Mouse (Mus musculus): ENCODE results near the gene Zfp42. TPM values are rescaled to one million over a fixed set of nuclear protein-coding genes. Genes with fewer than 3 reads are reported as not detected.

Gene Zfp42
- total and polyA plus RNA-seq, 3 experiments = not detected

- H3K27ac ChIP-seq = no peak overlapping the region
- H3K79me2 ChIP-seq (replicated peaks; ENCODE audit: control insufficient read depth, insufficient read depth, low read length) = no peaks in the 10 kb centered on the region
- TF ChIP-seq POLR2A (IDR thresholded peaks at IDR 0.05; ENCODE audit: insufficient read depth, low read depth, low read length) = no peak
- no peak for TF ChIP-seq EP300 (IDR thresholded peaks at IDR 0.05; ENCODE audit: insufficient read depth, low read depth, low read length)
- no peak for TF ChIP-seq CTCF (IDR thresholded peaks at IDR 0.05)
- H3K36me3 ChIP-seq (ENCODE audit: control insufficient read depth, insufficient read depth, low read length) = no peaks in the 10 kb centered on the region
- no peak overlapping the region for H3K9ac ChIP-seq (ENCODE audit: low read depth, low read length)
- H3K4me1 ChIP-seq (ENCODE audit: control insufficient read depth, insufficient read depth, low read length) = no peaks in the 10 kb centered on the region
- H3K4me3 ChIP-seq = no peak overlapping the region
- H3K27me3 ChIP-seq (ENCODE audit: control insufficient read depth, insufficient read depth, low read length) = no peaks in the 10 kb centered on the region
- WGBS = 89% methylated on average over 21 of the region's 21 CpGs
- no peak for DNase-seq
- intact Hi-C loops (cut with DNase I) = no loop called here
Observed at GRCm38 (mm10) chr8:43329913-43330705, 23.3 kb upstream of the Zfp42 start.

GRCm38 (mm10) chr8:43328666-43329065 lies 21.9 kb upstream of the Zfp42 start:
- WGBS = 78% methylated on average over 10 of the region's 10 CpGs
- H3K79me2 ChIP-seq (replicated peaks; ENCODE audit: control insufficient read depth, insufficient read depth, low read length) = no peaks in the 10 kb centered on the region
- intact Hi-C loops (cut with DNase I) = no loop called here
- DNase-seq = no peak
- H3K27ac ChIP-seq = no peak overlapping the region
- H3K4me3 ChIP-seq = no peak overlapping the region
- H3K36me3 ChIP-seq (ENCODE audit: control insufficient read depth, insufficient read depth, low read length) = no peaks in the 10 kb centered on the region
- no peaks in the 10 kb centered on the region for H3K27me3 ChIP-seq (ENCODE audit: control insufficient read depth, insufficient read depth, low read length)
- H3K9ac ChIP-seq (ENCODE audit: low read depth, low read length) = no peak overlapping the region
- TF ChIP-seq CTCF (IDR thresholded peaks at IDR 0.05) = no peak
- no peak for TF ChIP-seq POLR2A (IDR thresholded peaks at IDR 0.05; ENCODE audit: insufficient read depth, low read depth, low read length)
- TF ChIP-seq EP300 (IDR thresholded peaks at IDR 0.05; ENCODE audit: insufficient read depth, low read depth, low read length) = no peak
- H3K4me1 ChIP-seq (ENCODE audit: control insufficient read depth, insufficient read depth, low read length) = no peaks in the 10 kb centered on the region

GRCm38 (mm10) chr8:43320771-43321170 lies 14.0 kb upstream of the Zfp42 start:
- no peaks in the 10 kb centered on the region for H3K36me3 ChIP-seq (ENCODE audit: control insufficient read depth, insufficient read depth, low read length)
- 81% methylated on average over 5 of the region's 5 CpGs for WGBS
- intact Hi-C loops (cut with DNase I) = no loop called here
- H3K27ac ChIP-seq = no peak overlapping the region
- no peak for DNase-seq
- H3K4me1 ChIP-seq (ENCODE audit: control insufficient read depth, insufficient read depth, low read length) = no peaks in the 10 kb centered on the region
- TF ChIP-seq EP300 (IDR thresholded peaks at IDR 0.05; ENCODE audit: insufficient read depth, low read depth, low read length) (no peak), POLR2A (IDR thresholded peaks at IDR 0.05; ENCODE audit: insufficient read depth, low read depth, low read length) (no peak), CTCF (IDR thresholded peaks at IDR 0.05) (no peak)
- H3K9ac ChIP-seq (ENCODE audit: low read depth, low read length) = no peak overlapping the region
- H3K4me3 ChIP-seq = no peak overlapping the region
- no peaks in the 10 kb centered on the region for H3K27me3 ChIP-seq (ENCODE audit: control insufficient read depth, insufficient read depth, low read length)
- H3K79me2 ChIP-seq (replicated peaks; ENCODE audit: control insufficient read depth, insufficient read depth, low read length) = no peaks in the 10 kb centered on the region

- no peak for DNase-seq
- Histone ChIP-seq H3K79me2 (replicated peaks; ENCODE audit: control insufficient read depth, insufficient read depth, low read length) (no peaks in the 10 kb centered on the region), H3K27me3 (ENCODE audit: control insufficient read depth, insufficient read depth, low read length) (no peaks in the 10 kb centered on the region), H3K4me1 (ENCODE audit: control insufficient read depth, insufficient read depth, low read length) (no peaks in the 10 kb centered on the region), H3K27ac (no peak overlapping the region), H3K36me3 (ENCODE audit: control insufficient read depth, insufficient read depth, low read length) (no peaks in the 10 kb centered on the region), H3K9ac (ENCODE audit: low read depth, low read length) (no peak overlapping the region), H3K4me3 (no peak overlapping the region)
- 74% methylated on average over 2 of the region's 2 CpGs for WGBS
- TF ChIP-seq EP300 (IDR thresholded peaks at IDR 0.05; ENCODE audit: insufficient read depth, low read depth, low read length) (no peak), CTCF (IDR thresholded peaks at IDR 0.05) (no peak), POLR2A (IDR thresholded peaks at IDR 0.05; ENCODE audit: insufficient read depth, low read depth, low read length) (no peak)
- intact Hi-C loops (cut with DNase I) = no loop called here
Observed at GRCm38 (mm10) chr8:43308213-43308612, 1.4 kb upstream of the Zfp42 start.

GRCm38 (mm10) chr8:43305676-43306075 lies 1.1 kb downstream of the Zfp42 start:
- no peak for TF ChIP-seq POLR2A (IDR thresholded peaks at IDR 0.05; ENCODE audit: insufficient read depth, low read depth, low read length)
- TF ChIP-seq CTCF (IDR thresholded peaks at IDR 0.05) = no peak
- no peak for TF ChIP-seq EP300 (IDR thresholded peaks at IDR 0.05; ENCODE audit: insufficient read depth, low read depth, low read length)
- intact Hi-C loops (cut with DNase I) = no loop called here
- Histone ChIP-seq H3K79me2 (replicated peaks; ENCODE audit: control insufficient read depth, insufficient read depth, low read length) (no peaks in the 10 kb centered on the region), H3K4me1 (ENCODE audit: control insufficient read depth, insufficient read depth, low read length) (no peaks in the 10 kb centered on the region), H3K9ac (ENCODE audit: low read depth, low read length) (no peak overlapping the region), H3K36me3 (ENCODE audit: control insufficient read depth, insufficient read depth, low read length) (no peaks in the 10 kb centered on the region), H3K27me3 (ENCODE audit: control insufficient read depth, insufficient read depth, low read length) (no peaks in the 10 kb centered on the region), H3K4me3 (no peak overlapping the region), H3K27ac (no peak overlapping the region)
- DNase-seq = no peak
- WGBS = 91% methylated on average over 14 of the region's 14 CpGs

GRCm38 (mm10) chr8:43299796-43300195 lies 7.0 kb downstream of the Zfp42 start:
- Histone ChIP-seq H3K79me2 (replicated peaks; ENCODE audit: control insufficient read depth, insufficient read depth, low read length) (no peaks in the 10 kb centered on the region), H3K36me3 (ENCODE audit: control insufficient read depth, insufficient read depth, low read length) (no peaks in the 10 kb centered on the region), H3K27me3 (ENCODE audit: control insufficient read depth, insufficient read depth, low read length) (no peaks in the 10 kb centered on the region), H3K27ac (no peak overlapping the region), H3K4me3 (no peak overlapping the region), H3K9ac (ENCODE audit: low read depth, low read length) (no peak overlapping the region), H3K4me1 (ENCODE audit: control insufficient read depth, insufficient read depth, low read length) (no peaks in the 10 kb centered on the region)
- WGBS = 74% methylated on average over 5 of the region's 5 CpGs
- TF ChIP-seq EP300 (IDR thresholded peaks at IDR 0.05; ENCODE audit: insufficient read depth, low read depth, low read length) (no peak), CTCF (IDR thresholded peaks at IDR 0.05) (no peak), POLR2A (IDR thresholded peaks at IDR 0.05; ENCODE audit: insufficient read depth, low read depth, low read length) (no peak)
- DNase-seq = no peak
- intact Hi-C loops (cut with DNase I) = no loop called here
